Mouse (Mus musculus) forelimb bud, embryonic 11.5 days (tissue): Measurements from ENCODE around the gene Gm5737.
A peak's percentile ranks its signal among the peaks of the same experiment; 100 is the strongest.

Experiments
- DNase-seq: peaks from one replicate; pipeline ENCODE4 v3.0.0-alpha.2; 2012; ENCODE audit warnings: low read depth, low spot score

Gene Gm5737

DNA sequence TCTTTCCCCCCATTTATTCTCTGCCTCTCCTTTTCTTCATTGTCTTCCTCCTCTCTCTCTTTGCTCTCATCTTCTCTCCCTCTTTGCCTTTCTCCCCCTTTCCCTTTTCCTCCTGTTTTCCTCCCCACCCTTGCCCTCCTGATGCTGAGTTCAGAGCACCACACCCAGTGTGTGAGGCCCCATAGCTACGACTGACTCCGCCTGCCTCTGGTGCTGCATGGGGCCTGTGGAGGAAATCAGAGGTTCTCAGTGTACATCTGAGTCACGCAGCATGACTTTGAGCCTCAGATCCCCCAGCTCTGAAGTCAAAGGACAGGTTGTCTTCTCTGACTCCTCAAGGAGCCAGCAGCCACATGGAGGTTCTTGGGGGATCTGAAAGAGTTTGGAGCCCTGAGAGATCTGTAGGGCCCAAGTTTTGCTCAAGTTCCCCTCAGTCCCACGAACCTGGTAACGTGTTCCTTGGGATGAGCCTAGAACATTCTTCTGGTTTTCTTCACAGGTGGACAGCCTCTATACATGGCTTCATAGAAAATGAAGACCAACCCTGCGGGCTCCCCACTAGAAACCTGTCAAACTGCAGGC, at the start of gene Gm5737:
Gm5737 (plus strand) TSS at position 532 of the 582 bp plus-strand sequence.
- no peak for DNase-seq

DNA sequence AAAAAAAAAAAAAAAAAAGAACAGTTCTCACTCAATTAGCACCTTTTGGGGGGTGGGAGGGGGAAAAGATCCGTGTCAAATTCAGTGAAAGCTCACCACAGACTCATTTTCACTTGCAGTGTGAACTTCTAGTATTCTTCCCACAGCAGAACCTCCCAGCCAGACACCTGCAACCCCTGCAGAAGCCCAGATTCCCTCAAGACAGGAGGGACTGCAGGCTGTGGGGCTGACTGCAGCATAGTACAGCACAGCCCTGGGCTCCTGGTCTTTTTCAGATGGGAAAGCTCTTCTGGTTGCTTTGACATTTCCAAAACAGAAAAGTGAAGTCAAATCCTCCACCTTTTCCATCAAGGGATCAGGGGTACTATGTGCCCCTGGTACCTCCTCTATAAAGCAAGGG, 44.8 kb upstream of the Gm5737 start:
- no peak for DNase-seq

DNA sequence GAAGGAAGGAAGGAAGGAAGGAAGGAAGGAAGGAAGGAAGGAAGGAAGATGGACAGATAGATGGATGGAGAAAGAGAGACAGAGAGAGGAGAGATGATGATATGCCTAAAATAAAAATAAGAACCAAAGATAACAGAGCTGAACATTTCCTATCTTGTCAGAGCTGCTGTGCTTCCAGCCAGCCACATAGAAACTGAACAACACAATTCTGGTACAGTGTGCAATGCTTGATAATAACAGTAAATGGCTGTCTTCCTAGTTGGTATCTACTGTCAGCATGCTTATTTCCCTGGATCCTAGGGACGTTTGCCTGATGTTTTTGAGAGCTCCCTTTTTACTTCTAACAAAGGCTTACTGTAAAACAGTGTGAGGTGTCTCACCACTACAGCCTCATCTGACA, 40.8 kb upstream of the Gm5737 start:
- no peak for DNase-seq

DNA sequence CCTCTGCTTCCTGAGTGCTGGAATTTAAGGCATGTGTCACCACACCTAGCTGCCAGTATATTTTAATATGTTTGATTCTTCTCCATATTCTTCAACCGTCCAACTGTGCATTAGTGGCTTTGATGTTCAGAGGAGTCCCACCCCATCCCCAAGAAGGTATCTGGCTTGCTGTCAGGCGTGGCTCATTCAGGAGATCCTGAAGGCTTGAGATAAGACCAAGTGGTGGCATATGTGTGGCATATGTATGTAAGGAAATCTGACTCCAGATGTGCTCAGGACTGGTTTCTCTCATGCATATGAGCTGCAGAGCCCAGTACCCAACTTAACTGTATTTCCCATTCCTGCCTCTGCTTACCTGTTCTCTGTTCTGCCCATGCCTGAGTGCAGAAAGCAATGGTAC, 34.2 kb upstream of the Gm5737 start:
- DNase-seq, result no peak

DNA sequence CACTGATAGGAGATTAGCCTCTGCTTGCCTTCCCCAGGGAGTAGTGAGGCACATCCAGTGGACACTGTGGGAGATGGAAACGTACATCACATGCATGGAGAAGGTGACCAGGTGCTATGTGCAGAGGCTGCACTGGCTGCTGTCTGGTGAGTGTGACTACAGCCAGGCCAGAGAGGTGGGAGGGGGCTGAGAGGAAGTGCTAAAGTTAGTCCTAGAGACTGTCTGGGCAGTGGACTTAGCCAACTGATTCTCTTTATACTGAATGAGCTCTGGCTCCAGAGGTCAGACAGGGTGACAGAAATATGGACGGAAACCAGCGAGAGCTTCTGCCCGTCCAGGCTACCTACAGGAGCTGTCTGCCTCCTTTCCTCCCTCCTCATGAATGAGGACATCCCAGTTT, 16.6 kb upstream of the Gm5737 start:
- DNase-seq, result no peak

DNA sequence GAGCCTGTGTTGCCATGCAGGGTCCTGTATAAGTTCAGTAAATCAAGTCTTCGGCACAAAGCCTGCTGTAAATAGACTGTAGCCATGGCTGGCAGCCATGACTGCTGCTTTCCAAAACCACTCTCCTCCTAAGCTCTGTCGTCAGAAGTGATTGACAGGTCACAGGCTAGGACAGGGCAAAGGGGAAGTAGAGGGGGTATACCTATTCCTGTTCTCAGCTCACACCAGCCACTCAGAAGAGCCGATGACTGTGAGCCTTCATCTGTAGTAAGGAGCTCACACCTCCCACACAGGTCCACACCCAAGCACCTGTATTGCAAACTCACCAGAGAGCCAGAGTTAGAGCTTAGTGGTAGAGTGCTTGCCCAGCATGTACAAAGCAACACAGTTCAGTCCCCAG, 15.8 kb upstream of the Gm5737 start:
- DNase-seq, result no peak

DNA sequence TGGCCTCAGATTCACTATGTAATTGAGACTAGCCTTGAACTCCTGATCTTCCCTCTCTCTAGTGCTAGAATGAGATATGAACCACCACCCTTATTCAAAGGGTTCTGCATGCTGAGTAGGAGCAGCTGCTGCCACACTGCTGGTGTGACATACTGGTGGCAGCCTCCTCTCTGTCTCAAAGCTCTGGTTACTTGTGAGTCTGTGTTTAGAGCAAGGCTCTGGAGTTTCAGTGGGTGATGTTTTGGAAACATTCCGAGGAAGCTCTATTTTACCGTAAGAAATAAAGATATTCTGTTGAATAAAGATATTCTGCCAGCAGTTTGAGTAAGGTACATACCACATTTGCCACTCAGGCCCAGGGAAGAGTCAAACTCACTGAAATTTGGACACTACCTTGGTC, 8.9 kb upstream of the Gm5737 start:
- no peak for DNase-seq

DNA sequence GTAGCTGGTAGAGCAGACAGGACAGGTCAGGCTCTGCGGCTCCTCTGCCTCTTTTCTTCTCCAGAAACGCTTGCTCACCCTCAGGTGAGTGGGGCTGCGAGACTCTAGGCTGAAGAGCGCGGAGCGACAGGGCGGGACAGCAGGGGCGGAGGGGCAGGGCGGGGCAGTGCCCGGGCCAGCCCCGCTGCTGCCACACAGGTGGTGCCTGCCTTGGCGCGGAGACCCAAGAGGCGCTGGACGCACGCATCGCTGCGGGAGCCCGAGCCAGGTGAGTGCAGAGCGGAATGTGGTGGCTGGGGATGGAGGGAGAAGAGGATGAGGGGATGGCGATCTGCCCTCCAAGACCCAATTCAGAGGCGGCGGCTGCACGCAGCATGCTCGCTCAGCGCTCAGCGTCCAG, 2.5 kb upstream of the Gm5737 start:
- DNase-seq, result no peak

DNA sequence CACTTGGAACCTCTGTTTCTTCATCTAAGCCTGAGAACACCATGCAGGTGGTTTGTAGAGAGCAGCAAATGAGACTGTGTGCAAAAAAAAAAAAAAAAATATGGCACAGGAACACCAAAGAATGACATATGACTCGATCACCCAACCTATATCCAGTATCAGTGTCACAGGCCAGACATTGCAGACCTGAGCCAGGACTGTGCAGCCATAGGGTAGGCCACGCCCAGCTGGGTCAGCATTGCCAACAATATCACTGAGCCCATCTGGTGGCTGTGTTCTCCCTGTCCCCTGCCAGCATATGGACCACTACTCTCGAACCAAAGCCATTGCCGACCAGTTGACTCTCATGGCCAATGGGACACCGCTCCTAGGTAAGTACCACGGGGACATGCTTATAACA, 5.4 kb downstream of the Gm5737 start:
- no peak for DNase-seq

DNA sequence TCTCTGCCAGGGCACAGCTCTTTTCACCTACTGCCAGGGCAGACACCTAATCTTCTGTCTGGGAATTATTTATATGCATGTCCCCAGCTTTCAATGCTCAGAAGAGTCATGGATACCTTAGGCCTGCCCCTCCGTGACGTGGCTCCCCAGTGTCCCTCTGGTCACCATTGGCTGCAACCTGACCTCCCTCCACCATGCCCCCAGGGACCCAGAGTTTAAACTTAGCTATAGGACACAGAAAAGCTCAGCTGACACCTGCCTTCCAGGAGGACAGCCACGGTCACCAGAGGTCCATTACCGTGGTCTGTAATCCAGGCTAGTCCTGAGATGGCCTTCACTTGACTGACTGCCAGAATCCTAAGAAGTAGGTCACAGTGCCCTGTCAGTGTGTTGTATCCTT, 7.2 kb downstream of the Gm5737 start:
- no peak for DNase-seq

DNA sequence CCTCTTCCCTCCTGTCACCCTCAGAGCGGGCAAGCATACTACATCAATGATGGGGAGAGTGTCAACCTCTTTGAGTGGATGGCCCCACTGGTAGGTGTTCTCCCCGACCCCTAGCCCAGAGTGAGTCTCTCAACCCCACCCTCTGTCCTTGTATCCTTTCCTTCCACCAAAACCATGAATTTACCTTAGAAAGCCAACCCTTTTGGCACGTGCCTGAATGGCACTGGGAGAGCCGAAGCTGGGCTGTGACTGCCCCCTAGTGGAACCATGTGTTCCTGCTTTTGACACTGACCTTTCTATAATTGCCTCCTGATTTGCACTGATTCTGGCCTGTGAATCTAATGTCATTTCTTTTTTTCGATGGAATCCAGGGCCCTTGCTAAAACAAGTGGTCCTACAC, 11.1 kb downstream of the Gm5737 start:
- peak; percentile 78 for DNase-seq

DNA sequence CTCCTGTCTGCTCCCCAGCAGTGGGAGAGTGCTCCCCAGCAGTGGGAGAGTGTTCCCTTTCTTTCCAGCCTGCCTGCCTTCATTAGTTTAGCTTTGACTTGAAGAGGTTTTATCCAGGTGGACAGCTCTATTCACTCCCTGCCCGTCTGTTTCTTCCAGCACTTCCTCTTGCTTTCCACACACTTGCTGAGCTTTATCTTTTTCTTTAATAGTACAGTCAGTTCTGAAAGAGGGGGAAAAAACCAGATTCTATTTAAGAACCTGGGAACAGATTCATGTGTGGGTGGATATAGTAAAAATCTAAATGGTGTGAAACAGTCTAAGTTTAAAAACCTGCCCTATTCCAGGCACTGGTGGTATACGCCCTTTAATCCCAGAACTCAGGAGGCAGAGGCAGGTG, 12.9 kb downstream of the Gm5737 start:
- no peak for DNase-seq

DNA sequence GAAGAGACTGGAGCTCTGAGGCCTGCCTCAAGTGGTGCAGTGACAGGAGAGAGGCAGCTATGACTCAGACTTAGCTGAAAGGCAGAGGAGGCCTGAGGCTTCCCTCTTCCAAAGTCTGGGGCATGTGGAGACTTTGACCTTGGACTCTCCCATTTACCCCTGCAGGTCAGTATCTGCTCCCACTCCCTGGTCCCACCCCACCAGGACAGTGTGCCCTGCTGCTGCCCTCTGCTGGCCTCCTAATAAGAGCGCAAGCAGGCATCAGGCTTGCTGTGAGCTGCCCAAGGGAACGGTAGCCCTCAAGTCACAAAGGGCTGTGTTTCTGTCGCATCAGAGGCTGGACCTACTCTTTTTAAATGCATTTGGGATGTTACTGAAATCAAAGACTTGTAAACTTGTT, 14.2 kb downstream of the Gm5737 start:
- peak; percentile 33 for DNase-seq

DNA sequence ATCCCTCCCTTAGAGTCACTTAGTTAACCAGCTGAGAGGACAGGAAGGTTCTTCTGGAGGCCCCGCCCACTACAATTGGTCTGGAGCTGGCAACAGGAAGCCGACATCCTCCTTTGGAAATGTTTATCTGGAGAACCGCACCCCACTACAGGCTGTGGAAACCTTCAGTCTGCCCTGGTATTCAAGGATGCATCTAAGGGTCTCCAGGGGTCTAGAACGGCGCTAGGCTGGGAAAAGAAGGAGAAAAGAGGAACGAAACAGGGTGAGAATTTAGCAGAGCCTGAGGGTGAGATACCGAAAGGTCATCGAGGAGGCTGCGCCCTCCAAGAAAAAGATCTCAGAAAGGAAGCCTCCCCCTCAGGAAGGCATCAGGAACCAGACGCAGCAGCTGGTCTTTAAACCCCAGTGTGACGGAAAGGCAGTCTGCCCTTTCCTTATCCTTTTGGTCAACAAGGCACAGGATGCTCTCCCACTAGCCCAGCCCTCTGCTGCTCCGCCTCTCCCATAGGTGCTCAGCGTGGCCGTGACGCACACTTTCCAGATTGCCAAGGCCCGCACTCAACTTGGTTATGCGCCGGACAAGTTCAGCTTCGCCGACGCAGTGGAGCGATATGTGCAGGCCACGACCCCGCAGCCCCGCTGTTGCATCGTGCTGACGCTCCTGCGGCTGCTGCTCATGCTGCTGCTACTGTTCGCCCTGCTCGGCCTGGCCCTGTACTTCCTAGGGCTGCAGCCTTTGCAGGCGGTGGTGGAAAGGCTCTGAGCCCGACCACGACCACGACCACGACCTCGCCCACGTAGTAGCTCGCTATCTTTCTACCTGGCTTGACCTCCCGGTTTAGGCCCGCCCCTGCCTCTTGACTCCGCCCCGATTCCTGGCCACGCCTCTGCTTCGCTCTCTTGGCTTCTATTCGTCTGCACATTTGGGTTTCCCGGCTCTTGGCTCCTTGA, 18.5 kb downstream of the Gm5737 start:
- peak; percentile 54 for DNase-seq

DNA sequence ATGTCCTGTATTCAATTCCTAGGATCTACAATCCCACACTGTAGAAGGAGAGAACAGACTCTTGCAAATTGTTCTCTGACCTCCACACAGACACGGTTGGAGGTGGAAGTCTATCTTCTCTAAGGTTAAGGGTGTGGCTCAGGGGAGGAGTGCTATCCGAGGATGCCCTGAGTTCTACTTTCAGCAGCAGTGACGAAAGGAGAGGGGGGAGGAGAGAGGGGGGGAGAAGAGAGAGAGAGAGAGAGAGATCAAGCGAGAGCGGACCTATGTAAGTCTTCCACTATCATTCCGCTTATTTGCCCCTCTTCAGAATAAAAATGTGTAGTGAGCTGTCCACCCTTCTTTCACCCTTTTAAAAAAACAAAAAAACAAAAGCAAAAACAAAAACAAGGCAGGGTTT, 22.3 kb downstream of the Gm5737 start:
- no peak for DNase-seq

DNA sequence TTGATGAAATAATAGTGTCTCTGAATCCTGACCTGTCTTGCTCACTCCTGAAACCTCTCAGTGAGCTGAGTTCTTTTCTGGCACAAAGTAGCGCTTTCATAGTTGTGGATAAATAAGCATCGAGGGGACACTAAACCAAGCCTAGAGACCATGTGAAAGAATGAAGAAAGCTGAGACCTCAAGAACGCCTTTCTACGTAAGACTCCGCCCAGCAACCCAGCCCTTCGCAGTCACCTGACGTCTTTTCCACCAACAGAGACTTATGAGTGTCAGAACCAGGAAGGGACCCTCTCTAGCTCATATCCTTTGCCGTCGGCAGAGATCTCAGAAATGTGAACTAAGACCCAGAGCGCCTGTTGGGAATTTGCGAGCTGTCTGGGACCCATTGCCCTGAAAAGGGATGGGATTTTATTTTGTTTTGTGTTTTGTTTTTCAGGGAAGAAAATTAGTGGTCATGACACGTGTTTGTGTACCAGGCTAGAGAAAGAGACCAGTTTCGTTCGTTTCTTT, 22.8 kb downstream of the Gm5737 start:
- DNase-seq, result peak; percentile 82

DNA sequence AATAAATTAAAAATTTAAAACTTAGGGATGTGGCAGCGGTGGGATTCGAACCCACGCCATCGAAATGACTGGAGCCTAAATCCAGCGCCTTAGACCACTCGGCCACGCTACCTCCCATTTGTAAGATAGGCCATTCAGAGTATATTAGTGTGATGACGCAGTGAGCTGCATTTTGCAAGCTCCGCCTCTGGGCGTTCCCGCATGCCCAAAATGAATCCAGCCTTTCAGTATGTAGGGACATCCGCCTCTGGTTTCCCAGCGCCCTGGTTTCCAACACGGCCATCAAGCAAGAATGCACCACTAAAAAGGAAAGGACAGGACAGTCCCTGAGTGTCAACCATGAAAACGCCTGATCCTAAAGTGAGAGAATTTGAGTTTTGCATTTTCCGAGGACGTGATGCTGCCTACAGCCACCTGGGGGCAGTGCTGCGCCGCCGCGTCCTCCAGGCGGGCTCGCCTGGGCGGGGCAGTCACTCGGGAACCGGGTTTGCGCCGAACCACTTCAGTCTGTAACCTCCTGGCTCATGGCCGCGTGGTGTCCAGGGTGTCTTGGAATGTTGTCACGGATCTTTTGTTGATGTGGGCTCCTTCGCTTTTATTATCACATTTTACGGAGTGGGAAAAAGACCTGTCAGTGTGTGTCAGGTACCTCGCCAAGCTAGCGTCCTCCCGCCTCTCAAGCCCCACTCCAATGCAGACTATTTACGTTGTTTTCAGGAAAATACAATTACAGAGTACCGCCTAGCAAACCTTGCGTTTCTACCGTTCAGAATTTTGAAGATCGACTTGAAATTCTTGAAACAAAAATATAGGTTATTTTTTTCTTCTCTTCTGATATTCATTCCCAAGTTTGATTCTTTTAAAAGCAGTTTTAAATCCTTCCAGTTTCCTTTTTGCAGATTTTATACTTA, 23.5 kb downstream of the Gm5737 start:
- DNase-seq, result peak; percentile 95

DNA sequence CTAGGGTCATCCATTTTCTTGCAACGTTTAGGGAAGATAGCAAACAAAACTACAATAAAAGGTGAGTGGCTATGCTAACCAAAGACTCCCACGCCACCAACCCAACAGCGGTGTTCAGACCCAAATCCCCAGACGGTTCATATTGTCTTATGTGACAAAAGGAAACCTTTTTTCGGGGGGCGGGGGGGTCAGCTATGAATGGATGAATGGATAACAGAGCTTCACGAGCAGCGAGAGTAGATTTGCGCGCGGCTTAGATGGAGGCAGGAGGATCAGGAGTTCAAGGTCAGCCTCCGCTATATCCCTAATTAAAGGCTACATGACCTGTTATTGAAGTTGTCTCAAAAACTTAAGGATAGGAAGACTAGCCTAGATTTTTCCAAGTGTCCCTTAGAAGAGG, 24.2 kb downstream of the Gm5737 start:
- DNase-seq, result peak; percentile 62

DNA sequence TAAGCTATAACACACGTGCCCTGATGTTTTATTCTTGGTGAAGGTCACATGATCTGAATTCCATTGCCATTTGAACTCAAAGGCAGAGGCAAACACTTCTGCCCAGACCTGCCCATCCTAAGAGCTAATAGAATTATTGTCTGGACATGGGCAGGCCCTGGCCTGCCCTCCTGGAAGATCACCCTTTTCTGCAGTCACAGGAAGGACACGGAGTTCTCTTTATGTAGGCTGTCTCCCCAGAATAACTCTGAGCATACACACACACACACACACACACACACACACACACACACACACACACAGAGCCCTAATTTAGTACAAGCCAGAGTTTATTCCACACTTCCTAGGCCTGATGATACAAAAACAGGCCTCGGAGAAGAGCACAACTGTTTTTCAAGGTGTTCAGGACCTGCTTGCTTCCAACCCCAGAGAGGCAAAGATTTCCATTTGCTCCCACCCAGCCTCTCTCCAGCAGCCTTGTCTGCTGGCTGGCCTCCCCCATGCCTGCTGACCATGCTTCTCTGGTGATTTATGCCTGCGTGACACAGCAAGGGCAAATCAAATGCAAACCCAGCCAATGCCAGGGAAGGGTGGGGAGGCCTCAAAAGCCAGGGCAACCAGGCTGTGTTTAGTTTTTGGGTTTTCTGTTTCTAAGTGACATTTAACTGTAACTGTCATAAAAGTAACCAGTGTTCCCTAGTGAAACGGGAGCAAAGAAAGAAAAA, 26.4 kb downstream of the Gm5737 start:
- no peak for DNase-seq

DNA sequence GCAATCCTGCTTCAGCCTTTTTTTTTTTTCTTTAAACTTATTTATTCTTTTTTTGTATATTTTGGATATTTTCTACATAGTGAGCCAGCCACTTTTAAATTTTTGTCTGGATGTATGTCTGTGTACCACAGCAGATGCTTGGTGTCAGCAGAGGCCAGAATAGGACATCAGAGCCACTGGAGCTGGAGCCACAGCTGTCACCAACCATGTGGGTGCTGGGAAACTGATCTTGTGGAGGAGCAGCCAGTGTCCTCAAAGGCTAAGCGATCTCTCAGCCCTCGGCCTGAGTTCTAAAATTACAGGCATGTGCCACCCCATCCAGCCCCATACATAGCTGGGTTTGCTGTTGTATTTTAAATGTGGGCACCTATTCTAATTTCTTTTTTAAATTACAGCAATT, 27.6 kb downstream of the Gm5737 start:
- DNase-seq, result no peak

DNA sequence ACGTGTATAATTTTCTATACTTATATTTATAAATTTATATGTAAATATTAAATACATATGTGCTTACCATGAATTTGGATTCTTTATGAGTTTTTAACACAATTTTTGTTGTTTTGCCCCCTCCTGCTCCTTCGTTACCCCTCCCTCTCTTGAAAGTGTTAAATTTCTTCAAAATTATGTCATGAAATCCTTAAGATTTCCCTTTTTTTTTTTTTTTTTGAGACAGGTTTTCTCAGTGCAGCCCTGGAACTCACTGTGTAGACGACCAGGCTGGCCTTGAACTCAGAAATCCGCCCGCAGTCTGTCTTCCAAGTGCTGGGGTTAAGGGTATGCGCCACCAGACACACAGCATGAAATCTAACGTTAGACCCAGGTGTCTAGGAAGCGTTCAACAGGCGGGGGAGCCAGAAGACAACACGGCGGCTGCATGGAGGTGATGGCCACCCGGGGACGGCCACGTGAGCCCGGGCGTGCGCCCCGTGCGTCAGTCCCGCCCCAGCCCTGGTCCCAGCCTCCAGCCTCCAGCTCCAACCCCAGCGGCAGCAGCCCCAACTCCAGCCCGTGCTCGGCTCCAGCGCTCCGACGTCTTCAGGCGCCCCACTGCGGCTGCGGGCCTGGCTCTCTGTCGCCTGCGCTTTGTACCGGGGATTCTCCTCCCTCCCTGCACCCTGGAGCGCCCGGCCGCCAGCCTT, 30.3 kb downstream of the Gm5737 start, which contains the start of gene Eef2k:
Eef2k (plus strand) TSS at position 487 of the 692 bp plus-strand sequence.
- peak; percentile 91 for DNase-seq
